Mouse (Mus musculus) liver, embryonic 14.5 days (tissue): ENCODE data around the gene Erbb4. TPM values are rescaled to one million over a fixed set of nuclear protein-coding genes. Genes with fewer than 3 reads are reported as not detected.
A peak's percentile ranks its signal among the peaks of the same experiment; 100 is the strongest.

Experiments
- ATAC-seq: fragments of 200-750 bp; cut with Nextera tagmentation; 2 replicates; pipeline ENCODE4 v1.8.0; 2017; ENCODE audit warnings: moderate number of reproducible peaks, mild to moderate bottlenecking, moderate library complexity; ENCODE audit not compliant: insufficient read depth
- DNase-seq, 3 experiments: peaks; one replicate each; pipeline ENCODE4 v3.0.0-alpha.2; 2012 to 2013; ENCODE audit warnings: low read depth in 3 of 3, low spot score in 3 of 3
- H3K27ac ChIP-seq: fragments of 300-500 bp; sonication (generic); 2 replicates; pipeline ENCODE4 v1.5.1; 2014; ENCODE audit warnings: moderate library complexity, mild to moderate bottlenecking, control low read depth, inconsistent platforms
- H3K27me3 ChIP-seq: fragments of 300-500 bp; sonication (generic); 2 replicates; pipeline ENCODE4 v1.6.1; 2014; ENCODE audit warnings: mild to moderate bottlenecking, low read length, moderate library complexity; ENCODE audit not compliant: control insufficient read depth, insufficient read depth
- H3K36me3 ChIP-seq: fragments of 300-500 bp; sonication (generic); replicated peaks from 2 replicates; pipeline ENCODE4 v1.6.1; 2014; ENCODE audit warnings: low read depth; ENCODE audit not compliant: control insufficient read depth, insufficient read depth
- H3K4me1 ChIP-seq, 2 experiments: fragments of 200-500 bp in 1 of 2; fragments of 300-500 bp in 1 of 2; sonication (generic) in 1 of 2; replicated peaks; 2 replicates each; pipeline ENCODE4 v1.6.1; 2012 to 2014; ENCODE audit warnings: antibody characterized with exemption in 1 of 2, inconsistent platforms in 1 of 2, low read length in 1 of 2; ENCODE audit not compliant: control insufficient read depth in 2 of 2, insufficient read depth in 2 of 2
- H3K4me2 ChIP-seq: fragments of 300-500 bp; sonication (generic); 2 replicates; pipeline ENCODE4 v1.6.1; 2014; ENCODE audit warnings: low read depth, mild to moderate bottlenecking, control low read depth, moderate library complexity
- H3K4me3 ChIP-seq, 2 experiments: fragments of 200-500 bp in 1 of 2; fragments of 300-500 bp in 1 of 2; sonication (generic) in 1 of 2; 2 replicates each; pipeline ENCODE4 v1.5.1; 2012 to 2014; ENCODE audit warnings: low read depth in 2 of 2, low read length in 2 of 2, mild to moderate bottlenecking in 2 of 2, control low read depth in 1 of 2, inconsistent platforms in 1 of 2, moderate library complexity in 1 of 2; ENCODE audit not compliant: insufficient read depth in 1 of 2
- H3K9ac ChIP-seq: fragments of 300-500 bp; sonication (generic); replicated peaks from 2 replicates; pipeline ENCODE4 v1.6.1; 2014; ENCODE audit warnings: mild to moderate bottlenecking, control low read depth, moderate library complexity
- H3K9me3 ChIP-seq: fragments of 300-500 bp; sonication (generic); 2 replicates; pipeline ENCODE4 v1.6.1; 2016; ENCODE audit warnings: low read length, mixed read lengths; ENCODE audit not compliant: control insufficient read depth
- CTCF ChIP-seq: IDR thresholded peaks from 2 replicates; pipeline ENCODE4 v1.5.1; 2016; ENCODE audit warnings: antibody characterized with exemption, low read depth, control low read depth
- EP300 ChIP-seq: IDR thresholded peaks from 2 replicates; pipeline ENCODE4 v1.6.1; 2016; ENCODE audit warnings: antibody characterized with exemption, low read depth
- WGBS: fragments of 180-500 bp; shearing (Covaris S2); extraction: QIAGEN DNeasy Blood & Tissue Kit; methylation state at CpG from one replicate; pipeline ENCODE4 v1.1.7; 2014; ENCODE audit not compliant: insufficient replicate concordance; 5-methylcytosine and 5-hydroxymethylcytosine counted together
- polyA plus RNA-seq, 2 experiments: library from polyadenylated mRNA; depleted of rRNA in 1 of 2; stranded (reverse) in 1 of 2; unstranded in 1 of 2; fragments of >200 nt; fragmentation: Nextera tagmentation in 1 of 2; extraction: Ambion mirVana in 1 of 2; gene quantifications; 2 replicates each; pipeline versions ENCODE4 v1.2.1 to v1.2.3; 2012 to 2014

The Erbb4 gene
- polyA plus RNA-seq, 2 experiments, result under 0.01 TPM; not detected in 1

DNA sequence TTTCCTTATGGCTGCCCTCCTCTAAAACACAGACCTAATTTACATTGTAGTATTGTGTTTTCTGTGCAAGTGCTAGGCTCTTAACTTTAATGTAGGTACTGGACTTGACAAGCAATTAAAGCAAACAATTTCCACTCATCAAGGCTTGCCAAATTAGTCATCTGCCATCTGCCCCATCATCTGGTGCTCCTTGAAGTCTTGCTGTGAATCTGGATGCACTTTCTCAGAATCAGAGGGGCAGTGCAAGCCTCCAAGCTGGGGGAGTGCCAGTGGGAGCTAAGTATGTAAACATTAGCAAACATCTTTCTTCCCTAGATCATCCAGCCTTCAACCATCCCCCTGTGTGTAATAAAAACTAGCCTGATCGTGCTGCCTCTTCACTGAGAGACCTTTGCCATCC, 358.9 kb downstream of the Erbb4 start:
- WGBS, result 43% methylated on average over 1 of the region's 1 CpGs
- DNase-seq, result no peak
- Histone ChIP-seq H3K9me3 (no peaks in the 10 kb centered on the region), H3K9ac (no peak overlapping the region), H3K27me3 (no peaks in the 10 kb centered on the region), H3K4me1 (no peaks in the 10 kb centered on the region), H3K4me2 (no peak overlapping the region), H3K36me3 (no peaks in the 10 kb centered on the region), H3K27ac (no peak overlapping the region), H3K4me3 (no peak overlapping the region)
- ATAC-seq, result no peak
- TF ChIP-seq CTCF, result no peak
- TF ChIP-seq EP300, result no peak

DNA sequence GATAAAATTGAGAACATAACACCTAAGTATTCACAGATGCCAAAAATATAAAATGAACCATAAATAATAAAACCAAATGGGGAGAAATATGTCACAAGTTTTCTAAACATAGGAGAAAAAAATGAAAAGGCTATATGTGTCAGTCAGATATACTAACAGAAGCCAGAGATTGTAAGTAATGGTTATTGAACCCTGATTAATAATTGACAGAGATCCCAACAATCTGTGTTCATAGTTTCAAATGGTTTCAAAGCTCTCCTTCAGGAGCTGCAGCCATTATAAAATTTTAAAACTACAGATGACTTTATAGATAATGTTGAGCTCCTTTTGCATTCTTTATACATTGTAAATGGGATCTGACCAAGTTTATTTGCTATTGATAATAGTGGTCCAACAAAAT, 426.4 kb downstream of the Erbb4 start:
- H3K27me3 ChIP-seq, result no peaks in the 10 kb centered on the region
- TF ChIP-seq EP300 (no peak), CTCF (no peak)
- no peaks in the 10 kb centered on the region for H3K9me3 ChIP-seq
- H3K27ac ChIP-seq, result no peak overlapping the region
- ATAC-seq (no peak), DNase-seq (no peak)
- H3K36me3 ChIP-seq, result no peaks in the 10 kb centered on the region
- no peaks in the 10 kb centered on the region for H3K4me1 ChIP-seq
- no peak overlapping the region for H3K4me2 ChIP-seq
- no peak overlapping the region for H3K4me3 ChIP-seq
- no peak overlapping the region for H3K9ac ChIP-seq

DNA sequence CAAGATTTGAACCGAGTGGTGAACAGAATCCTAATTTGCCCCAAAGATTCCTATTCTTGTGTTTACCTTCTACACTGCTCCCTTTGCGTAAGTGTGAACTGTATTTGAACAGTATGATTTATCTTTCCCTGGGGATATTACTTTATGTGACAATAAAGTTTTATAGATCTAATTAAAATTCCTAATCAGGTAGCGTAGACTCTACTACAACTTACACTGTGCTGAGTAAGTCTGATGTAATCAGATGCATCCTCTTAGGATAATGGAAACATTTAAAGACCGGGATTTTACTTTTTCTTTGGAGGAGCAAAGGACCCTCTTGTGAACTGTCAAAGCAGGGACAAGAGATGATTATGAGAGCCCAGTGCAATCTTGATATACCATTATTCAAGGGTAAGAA, 433.2 kb downstream of the Erbb4 start:
- WGBS, result 73% methylated on average over 4 of the region's 4 CpGs
- Histone ChIP-seq H3K4me1 (no peaks in the 10 kb centered on the region), H3K9me3 (no peaks in the 10 kb centered on the region), H3K27me3 (no peaks in the 10 kb centered on the region), H3K36me3 (no peaks in the 10 kb centered on the region), H3K27ac (no peak overlapping the region), H3K4me3 (no peak overlapping the region), H3K4me2 (no peak overlapping the region), H3K9ac (no peak overlapping the region)
- ATAC-seq (no peak), DNase-seq (no peak)
- TF ChIP-seq CTCF, result no peak
- no peak for TF ChIP-seq EP300

DNA sequence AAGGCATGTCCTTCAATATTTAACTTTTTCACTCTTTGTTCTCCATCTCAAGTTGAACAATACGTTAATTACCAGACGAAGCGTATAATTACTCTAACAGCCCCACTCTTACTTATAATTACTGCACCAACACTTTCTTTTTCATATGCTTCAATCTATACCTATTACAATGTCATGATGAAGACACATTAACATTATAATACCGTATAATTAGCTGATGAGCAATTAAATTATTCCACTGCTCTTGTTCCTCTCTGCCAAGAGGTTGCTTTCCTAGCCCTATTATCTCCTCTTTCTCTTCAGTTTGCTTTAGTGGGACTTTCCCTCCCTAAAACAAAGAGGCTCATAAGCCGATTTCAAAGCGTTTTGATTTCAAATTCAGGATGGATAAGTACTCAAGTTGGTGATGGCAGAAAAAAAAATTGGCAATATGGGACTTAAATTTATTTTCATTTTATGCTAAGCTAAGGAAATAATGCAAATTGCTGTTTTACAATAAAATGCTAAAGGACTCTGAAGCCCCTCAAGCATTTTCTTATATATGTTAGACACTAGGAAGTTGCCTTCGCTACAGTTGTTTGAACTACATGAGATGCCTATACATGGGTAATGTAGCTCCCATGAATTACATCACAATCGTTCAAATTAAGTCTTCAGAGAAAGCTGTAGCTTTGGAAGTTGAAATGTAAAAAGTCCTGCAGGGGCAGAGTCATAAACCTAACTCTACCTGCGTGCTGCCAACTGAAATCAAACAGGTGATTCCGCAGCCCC, 440.8 kb downstream of the Erbb4 start:
- Histone ChIP-seq H3K9ac (no peak overlapping the region), H3K27me3 (no peaks in the 10 kb centered on the region), H3K9me3 (no peaks in the 10 kb centered on the region), H3K4me3 (no peak overlapping the region), H3K27ac (no peak overlapping the region), H3K4me1 (no peaks in the 10 kb centered on the region), H3K36me3 (no peaks in the 10 kb centered on the region), H3K4me2 (no peak overlapping the region)
- no peak for ATAC-seq
- no peak for DNase-seq
- 71% methylated on average over 10 of the region's 10 CpGs for WGBS
- TF ChIP-seq EP300 (no peak), CTCF (no peak)

- DNase-seq, result no peak
- Histone ChIP-seq H3K27ac (no peak overlapping the region), H3K36me3 (no peaks in the 10 kb centered on the region), H3K4me2 (no peak overlapping the region), H3K4me3 (no peak overlapping the region), H3K9ac (no peak overlapping the region), H3K27me3 (no peaks in the 10 kb centered on the region), H3K4me1 (no peaks in the 10 kb centered on the region), H3K9me3 (no peaks in the 10 kb centered on the region)
- TF ChIP-seq EP300, result no peak; the same call in 1 of the 2 replicates
- no peak for TF ChIP-seq CTCF
- WGBS, result 27% methylated on average over 3 of the region's 3 CpGs
- peak; percentile 62; the same call in 1 of the 2 replicates for ATAC-seq
Observed at GRCm38 (mm10) chr1:68590475-68590874, 517.4 kb downstream of the Erbb4 start.
